Mouse (Mus musculus): ENCODE measurements at regions not wholly inside any gene's neighbourhood (a gene's known extent, or its start where the extent isn't known, plus 50 kb on each side); places are given as distances from the start of the nearest gene placed in this dataset.

DNA sequence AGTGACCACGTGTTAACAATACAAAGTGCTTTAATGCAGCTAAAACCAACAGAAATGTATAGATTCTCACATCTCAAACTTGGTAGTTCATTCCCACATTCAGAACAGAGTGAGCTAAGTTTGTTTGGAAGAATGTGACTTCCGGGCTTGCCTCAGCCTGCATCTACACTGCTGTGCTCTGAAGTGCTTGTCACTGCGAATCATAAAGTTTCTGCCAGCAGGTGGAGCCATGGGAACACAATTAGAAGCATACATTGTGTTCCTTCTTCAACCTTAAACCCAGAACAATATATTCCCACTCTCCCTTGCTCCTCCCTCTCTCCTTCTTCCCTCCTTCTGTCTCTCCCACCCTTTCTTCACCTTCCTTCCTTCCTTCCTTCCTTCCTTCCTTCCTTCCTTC lies 128.5 kb upstream of the P3h2 start:
- TF ChIP-seq EP300 (optimal IDR thresholded peaks at IDR 0.05), result no peak
- TF ChIP-seq CTCF (IDR thresholded peaks at IDR 0.05; ENCODE audit: low read depth), result peak; percentile 92
